Mouse (Mus musculus): ENCODE measurements around the gene Iqub. TPM values are rescaled to one million over a fixed set of nuclear protein-coding genes. Genes with fewer than 3 reads are reported as not detected.
A peak's percentile ranks its signal among the peaks of the same experiment; 100 is the strongest.

Gene Iqub
- total and polyA plus RNA-seq, 2 experiments from 2014 or later = 1.5 to 1.6 TPM

- Histone ChIP-seq H3K27ac (ENCODE audit: low read depth, low read length) (no peak overlapping the region), H3K27me3 (ENCODE audit: insufficient read depth, low read length) (no peaks in the 10 kb centered on the region), H3K9ac (no peak overlapping the region), H3K36me3 (ENCODE audit: insufficient read depth) (no peaks in the 10 kb centered on the region), H3K4me2 (ENCODE audit: low read depth) (no peak overlapping the region), H3K4me1 (ENCODE audit: insufficient read depth) (no peaks in the 10 kb centered on the region), H3K9me3 (ENCODE audit: low read length) (no peaks in the 10 kb centered on the region), H3K4me3 (ENCODE audit: low read depth, low read length) (no peak overlapping the region)
- no peak for TF ChIP-seq CTCF (IDR thresholded peaks at IDR 0.05; ENCODE audit: low read depth)
- ATAC-seq (peak; percentile 23; the same call in 1 of the 2 replicates), DNase-seq (no peak)
- WGBS = 68% methylated on average over 1 of the region's 1 CpGs
These were observed 99.4 kb downstream of the Iqub start for GRCm38 (mm10) chr6:24415500-24415899.

GRCm38 (mm10) chr6:24408573-24409427, 106.1 kb downstream of the Iqub start:
- DNase-seq (peak; percentile 36), ATAC-seq (peak; percentile 84)
- H3K9me3 ChIP-seq (ENCODE audit: low read length) = no peaks in the 10 kb centered on the region
- TF ChIP-seq CTCF (IDR thresholded peaks at IDR 0.05; ENCODE audit: low read depth) = no peak
- no peaks in the 10 kb centered on the region for H3K27me3 ChIP-seq (ENCODE audit: insufficient read depth, low read length)
- H3K9ac ChIP-seq = no peak overlapping the region
- H3K27ac ChIP-seq (ENCODE audit: low read depth, low read length) = no peak overlapping the region
- no peaks in the 10 kb centered on the region for H3K36me3 ChIP-seq (ENCODE audit: insufficient read depth)
- H3K4me3 ChIP-seq (ENCODE audit: low read depth, low read length) = no peak overlapping the region
- 41% methylated on average over 11 of the region's 11 CpGs for WGBS
- H3K4me1 ChIP-seq (ENCODE audit: insufficient read depth) = no peaks in the 10 kb centered on the region
- H3K4me2 ChIP-seq (ENCODE audit: low read depth) = no peak overlapping the region

GRCm38 (mm10) chr6:24407743-24408142, 107.1 kb downstream of the Iqub start:
- Histone ChIP-seq H3K36me3 (ENCODE audit: insufficient read depth) (no peaks in the 10 kb centered on the region), H3K9me3 (ENCODE audit: low read length) (no peaks in the 10 kb centered on the region), H3K27me3 (ENCODE audit: insufficient read depth, low read length) (no peaks in the 10 kb centered on the region), H3K9ac (no peak overlapping the region), H3K4me1 (ENCODE audit: insufficient read depth) (no peaks in the 10 kb centered on the region), H3K27ac (ENCODE audit: low read depth, low read length) (no peak overlapping the region), H3K4me3 (ENCODE audit: low read depth, low read length) (no peak overlapping the region), H3K4me2 (ENCODE audit: low read depth) (no peak overlapping the region)
- WGBS = 67% methylated on average over 3 of the region's 3 CpGs
- DNase-seq (no peak), ATAC-seq (no peak)
- no peak for TF ChIP-seq CTCF (IDR thresholded peaks at IDR 0.05; ENCODE audit: low read depth)

GRCm38 (mm10) chr6:24397237-24397647, 117.6 kb downstream of the Iqub start:
- Histone ChIP-seq H3K27me3 (ENCODE audit: insufficient read depth, low read length) (no peaks in the 10 kb centered on the region), H3K4me3 (ENCODE audit: low read depth, low read length) (no peak overlapping the region), H3K9ac (no peak overlapping the region), H3K9me3 (ENCODE audit: low read length) (no peaks in the 10 kb centered on the region), H3K4me1 (ENCODE audit: insufficient read depth) (no peaks in the 10 kb centered on the region), H3K27ac (ENCODE audit: low read depth, low read length) (peak overlapping the region; percentile 21; the same call in 1 of the 2 replicates), H3K36me3 (ENCODE audit: insufficient read depth) (no peaks in the 10 kb centered on the region), H3K4me2 (ENCODE audit: low read depth) (no peak overlapping the region)
- ATAC-seq (peak; percentile 93), DNase-seq (peak; percentile 73)
- WGBS = 62% methylated on average over 4 of the region's 4 CpGs
- TF ChIP-seq CTCF (IDR thresholded peaks at IDR 0.05; ENCODE audit: low read depth) = no peak

Other genes starting within 250 kb of the Iqub start
- 54.9 and 82.2 TPM in 2 replicates for gene Ndufa5, start 12.9 kb upstream of the Iqub start, total RNA-seq (2014; rRNA removed)
- gene Ndufa5, start 12.9 kb upstream of the Iqub start, polyA plus RNA-seq (2015; fragmentation: Nextera tagmentation; extraction: Ambion mirVana) = 469 and 592 TPM in 2 replicates
- gene Asb15, start 13.1 kb upstream of the Iqub start, total RNA-seq (2014; rRNA removed) = not detected in 2 replicates
- gene Asb15, start 13.1 kb upstream of the Iqub start, polyA plus RNA-seq (2015; fragmentation: Nextera tagmentation; extraction: Ambion mirVana) = 0.05 TPM in 1 of 2 replicates, not detected in the other
- gene Lmod2, start 82.7 kb upstream of the Iqub start, total RNA-seq (2014; rRNA removed) = 0.23 TPM in 1 of 2 replicates, not detected in the other
- gene Lmod2, start 82.7 kb upstream of the Iqub start, polyA plus RNA-seq (2015; fragmentation: Nextera tagmentation; extraction: Ambion mirVana) = not detected in 2 replicates
- 15.9 and 26.2 TPM in 2 replicates for gene Wasl, start 149.9 kb upstream of the Iqub start, total RNA-seq (2014; rRNA removed)
- gene Wasl, start 149.9 kb upstream of the Iqub start, polyA plus RNA-seq (2015; fragmentation: Nextera tagmentation; extraction: Ambion mirVana) = 49.9 and 59.5 TPM in 2 replicates
- not detected in 2 replicates for gene Hyal6, start 218.2 kb upstream of the Iqub start, total RNA-seq (2014; rRNA removed)
- gene Hyal6, start 218.2 kb upstream of the Iqub start, polyA plus RNA-seq (2015; fragmentation: Nextera tagmentation; extraction: Ambion mirVana) = not detected in 2 replicates
- not detected in 2 replicates for gene Hyal4, start 233.3 kb upstream of the Iqub start, total RNA-seq (2014; rRNA removed)
- not detected in 2 replicates for gene Hyal4, start 233.3 kb upstream of the Iqub start, polyA plus RNA-seq (2015; fragmentation: Nextera tagmentation; extraction: Ambion mirVana)

Measured in forebrain, postnatal 0 days (tissue).